Mouse (Mus musculus): ENCODE measurements around the gene Cat. TPM values are rescaled to one million over a fixed set of nuclear protein-coding genes. Genes with fewer than 3 reads are reported as not detected.

The Cat gene
- total RNA-seq, 2 experiments from 2014 or later = 77.9 to 127 TPM

GRCm38 (mm10) chr2:103448947-103449560 is 35.9 kb downstream of the Cat start:
- no peak for DNase-seq
- H3K4me3 ChIP-seq = no peak overlapping the region
- no peak for TF ChIP-seq CTCF (IDR thresholded peaks at IDR 0.05)
- intact Hi-C loops (cut with DNase I) = no loop called here
- no peak overlapping the region for H3K27ac ChIP-seq

GRCm38 (mm10) chr2:103446326-103446725 is 38.6 kb downstream of the Cat start:
- Histone ChIP-seq H3K4me3 (no peak overlapping the region), H3K27ac (no peak overlapping the region)
- no peak for DNase-seq
- no peak for TF ChIP-seq CTCF (IDR thresholded peaks at IDR 0.05)
- intact Hi-C loops (cut with DNase I) = no loop called here

- no peak overlapping the region for H3K4me3 ChIP-seq
- peak; percentile 37 for DNase-seq
These were observed 39.2 kb downstream of the Cat start for GRCm38 (mm10) chr2:103445776-103446175.

GRCm38 (mm10) chr2:103439710-103440109 is 45.2 kb downstream of the Cat start:
- Histone ChIP-seq H3K4me3 (peak overlapping the region; percentile 23; the same call in 1 of the 2 replicates), H3K27ac (no peak overlapping the region)
- peak; percentile 80 for TF ChIP-seq CTCF (IDR thresholded peaks at IDR 0.05)
- peak; percentile 76 for DNase-seq
- intact Hi-C loops (cut with DNase I) = no loop called here

More at GRCm38 (mm10) chr2:103445776-103446175, 39.2 kb downstream of the Cat start:
- no peak overlapping the region for H3K27ac ChIP-seq
- intact Hi-C loops (cut with DNase I) = no loop called here
- peak; percentile 86 for TF ChIP-seq CTCF (IDR thresholded peaks at IDR 0.05)

- no peak for TF ChIP-seq CTCF (IDR thresholded peaks at IDR 0.05)
- intact Hi-C loops (cut with DNase I) = no loop called here
- Histone ChIP-seq H3K27ac (no peak overlapping the region), H3K4me3 (no peak overlapping the region)
- no peak for DNase-seq
These were observed 45.8 kb downstream of the Cat start for GRCm38 (mm10) chr2:103439071-103439622.

GRCm38 (mm10) chr2:103436534-103436933 is 48.4 kb downstream of the Cat start:
- no peak overlapping the region for H3K27ac ChIP-seq
- intact Hi-C loops (cut with DNase I) = no loop called here
- no peak overlapping the region for H3K4me3 ChIP-seq
- DNase-seq = no peak
- TF ChIP-seq CTCF (IDR thresholded peaks at IDR 0.05) = no peak

GRCm38 (mm10) chr2:103435110-103435509 is 49.9 kb downstream of the Cat start:
- Histone ChIP-seq H3K4me3 (no peak overlapping the region), H3K27ac (no peak overlapping the region)
- TF ChIP-seq CTCF (IDR thresholded peaks at IDR 0.05) = no peak
- intact Hi-C loops (cut with DNase I) = no loop called here
- no peak for DNase-seq

GRCm38 (mm10) chr2:103432695-103433275 is 52.2 kb downstream of the Cat start:
- no peak for TF ChIP-seq CTCF (IDR thresholded peaks at IDR 0.05)
- intact Hi-C loops (cut with DNase I) = no loop called here
- no peak for DNase-seq
- Histone ChIP-seq H3K4me3 (no peak overlapping the region), H3K27ac (peak overlapping the region; percentile 76)

GRCm38 (mm10) chr2:103430712-103431111 is 54.2 kb downstream of the Cat start:
- intact Hi-C loops (cut with DNase I) = no loop called here
- DNase-seq = no peak
- no peak overlapping the region for H3K4me3 ChIP-seq
- H3K27ac ChIP-seq = peak overlapping the region; percentile 49; the same call in 1 of the 2 replicates
- no peak for TF ChIP-seq CTCF (IDR thresholded peaks at IDR 0.05)

- DNase-seq = peak; percentile 40
- intact Hi-C loops (cut with DNase I) = loop anchor here (5.0 kb wide), 1 partner anchor 346 kb away; no protein-coding TSS in a partner anchor
- no peak overlapping the region for H3K4me3 ChIP-seq
- no peak overlapping the region; the same call in 1 of the 2 replicates for H3K27ac ChIP-seq
- TF ChIP-seq CTCF (IDR thresholded peaks at IDR 0.05) = no peak
These were observed 56.6 kb downstream of the Cat start for GRCm38 (mm10) chr2:103428356-103428755.

- no peak overlapping the region for H3K4me3 ChIP-seq
- intact Hi-C loops (cut with DNase I) = loop anchor here (5.0 kb wide), 1 partner anchor 343 kb away; no protein-coding TSS in a partner anchor
- no peak for DNase-seq
These were observed 59.4 kb downstream of the Cat start for GRCm38 (mm10) chr2:103425456-103426063.

GRCm38 (mm10) chr2:103424349-103425026 is 60.5 kb downstream of the Cat start:
- Histone ChIP-seq H3K4me3 (no peak overlapping the region), H3K27ac (no peak overlapping the region)
- DNase-seq = peak; percentile 60
- intact Hi-C loops (cut with DNase I) = loop anchor here (5.0 kb wide), 1 partner anchor 342 kb away; no protein-coding TSS in a partner anchor
- peak; percentile 95 for TF ChIP-seq CTCF (IDR thresholded peaks at IDR 0.05)

More at GRCm38 (mm10) chr2:103425456-103426063, 59.4 kb downstream of the Cat start:
- no peak for TF ChIP-seq CTCF (IDR thresholded peaks at IDR 0.05)
- no peak overlapping the region for H3K27ac ChIP-seq

All from gastrocnemius, adult 2 months (tissue).